ENCODE assay signal across 13 mouse cellular contexts in genomic region chr7:126464836-126465235, GRCm38 (mm10). TPM values are rescaled to one million over a fixed set of nuclear protein-coding genes. Genes with fewer than 3 reads are reported as not detected.
DNase-seq lines count a peak whose midpoint lies in the region; ATAC-seq and TF ChIP-seq lines count a peak whose summit lies in the region.
"Had no signal": no experiment of that assay in that cellular context is flagged by ENCODE, and none has a peak within 500 bp of the region (broad histone marks: within the 10 kb centered on the region; RNA-seq: fewer than 3 reads in every experiment).

No protein-coding gene starts in this region.

- no peaks in the 10 kb centered on the region for H3K9me3 ChIP-seq in heart, postnatal 0 days (replicated peaks; ENCODE audit: control insufficient read depth, low read length)
- H3K9me3 ChIP-seq in stomach, embryonic 16.5 days (replicated peaks; ENCODE audit: control insufficient read depth, low read length): no peaks in the 10 kb centered on the region
- H3K9me3 ChIP-seq: hindbrain, embryonic 12.5 days had no signal

- no peak for TF ChIP-seq CTCF in gastrocnemius, adult 2 months (IDR thresholded peaks at IDR 0.05)
- TF ChIP-seq CTCF in heart, postnatal 0 days (IDR thresholded peaks at IDR 0.05; ENCODE audit: low read depth): no peak

- no peak for TF ChIP-seq EP300 in heart, postnatal 0 days (IDR thresholded peaks at IDR 0.05; ENCODE audit: low read depth)

- 24% methylated on average over 5 of the region's 5 CpGs for WGBS in heart, postnatal 0 days
- 25% methylated on average over 5 of the region's 5 CpGs for WGBS in stomach, embryonic 16.5 days

- intact Hi-C loops in gastrocnemius, adult 2 months (cut with DNase I): loop anchor here (10.0 kb wide), 1 partner anchor 330 kb away; the partner anchor contains the start of genes Fam57b and Ppp4c

- no peak overlapping the region for H3K4me2 ChIP-seq in heart, postnatal 0 days (ENCODE audit: low read depth, low read length)
- no peak overlapping the region for H3K4me2 ChIP-seq in stomach, embryonic 16.5 days (ENCODE audit: low read depth, low read length)
- H3K4me2 ChIP-seq: hindbrain, embryonic 12.5 days; liver, embryonic 11.5 days had no signal

- peaks cover 30% of the 10 kb centered on the region for H3K36me3 ChIP-seq in heart, postnatal 0 days (replicated peaks; ENCODE audit: control insufficient read depth, insufficient read depth, low read length)
- H3K36me3 ChIP-seq in stomach, embryonic 16.5 days (ENCODE audit: control insufficient read depth, insufficient read depth, low read length): peaks cover 15% of the 10 kb centered on the region; the same call in 1 of the 2 replicates

- H3K4me1 ChIP-seq in heart, postnatal 0 days (ENCODE audit: control insufficient read depth, insufficient read depth): peaks cover 23% of the 10 kb centered on the region
- peaks cover 17% of the 10 kb centered on the region for H3K4me1 ChIP-seq in stomach, embryonic 16.5 days (ENCODE audit: control insufficient read depth, insufficient read depth, low read length)

- H3K4me3 ChIP-seq in gastrocnemius, adult 2 months: peak overlapping the region; percentile 86
- no peak overlapping the region for H3K4me3 ChIP-seq in heart, postnatal 0 days (ENCODE audit: low read depth, low read length)
- no peak overlapping the region for H3K4me3 ChIP-seq in stomach, embryonic 16.5 days (replicated peaks; ENCODE audit: low read length)
- H3K4me3 ChIP-seq: hindbrain, embryonic 12.5 days had no signal

- H3K9ac ChIP-seq in heart, postnatal 0 days (replicated peaks; ENCODE audit: low read depth, low read length): no peak overlapping the region
- H3K9ac ChIP-seq in stomach, embryonic 16.5 days (ENCODE audit: low read length): no peak overlapping the region; the same call in 1 of the 2 replicates
- H3K9ac ChIP-seq: forebrain, postnatal 0 days; hindbrain, embryonic 12.5 days had no signal

- peak; percentile 75 for DNase-seq in gastrocnemius, adult 18-20 months (ENCODE audit: low spot score)
- DNase-seq in gastrocnemius, postnatal 4 days (ENCODE audit: low spot score in 2 of 2): no peak
- DNase-seq in gastrocnemius, adult 2 months: peak; percentile 90
- peak; percentile 67 for DNase-seq in heart, postnatal 0 days (ENCODE audit: low spot score)
- DNase-seq in layer of hippocampus, adult 11-12 months (ENCODE audit: low spot score): no peak
- DNase-seq in embryo, embryonic 11 days: no peak
- DNase-seq: B cell, adult 2 months; forebrain, postnatal 0 days; kidney, adult 8-10 months had no signal

- H3K27me3 ChIP-seq in heart, postnatal 0 days (ENCODE audit: control insufficient read depth, insufficient read depth, low read length): no peaks in the 10 kb centered on the region
- no peaks in the 10 kb centered on the region for H3K27me3 ChIP-seq in stomach, embryonic 16.5 days (ENCODE audit: control insufficient read depth, insufficient read depth, low read length)
- H3K27me3 ChIP-seq: hindbrain, embryonic 12.5 days had no signal

- peak; percentile 25; the same call in 1 of the 2 replicates for ATAC-seq in heart, postnatal 0 days (ENCODE audit: insufficient read depth, low read depth)
- ATAC-seq in stomach, embryonic 16.5 days (ENCODE audit: insufficient read depth, low FRiP score): peak; percentile 11; the same call in 1 of the 2 replicates
- no peak for ATAC-seq in megakaryocyte progenitor cell, adult 5-6 weeks (replicated peaks; ENCODE audit: poor library complexity)
- ATAC-seq: forebrain, postnatal 0 days had no signal

- peak overlapping the region; percentile 99 for H3K27ac ChIP-seq in gastrocnemius, adult 2 months
- H3K27ac ChIP-seq in heart, postnatal 0 days (ENCODE audit: low read depth): peak overlapping the region; percentile 81
- H3K27ac ChIP-seq in stomach, embryonic 16.5 days (ENCODE audit: low read length): peak overlapping the region; percentile 47
- H3K27ac ChIP-seq: hindbrain, embryonic 12.5 days had no signal

RNA-seq across cellular contexts. Expression of gene Atp2a1, which starts 1.9 kb away (rescaled TPM):
- total RNA-seq in gastrocnemius, adult 18-20 months (2021): over 10,000 TPM; 23,271 to 27,147 TPM
- 1,000 to 10,000 TPM; 6,232 to 6,720 TPM for total RNA-seq in gastrocnemius, postnatal 4 days (2021)
- total RNA-seq in gastrocnemius, adult 2 months (2021): over 10,000 TPM; 21,521 to 26,495 TPM
- 0.92 and 3.8 TPM in 2 replicates for total RNA-seq in heart, postnatal 0 days (2014; rRNA removed; ENCODE audit: low replicate concordance)
- polyA plus RNA-seq in heart, postnatal 0 days (2015; fragmentation: Nextera tagmentation; extraction: Ambion mirVana): 0.40 and 0.92 TPM in 2 replicates
- polyA plus RNA-seq in stomach, embryonic 16.5 days (2015; fragmentation: Nextera tagmentation; extraction: Ambion mirVana): 4.0 and 110 TPM in 2 replicates
- total RNA-seq in megakaryocyte progenitor cell, adult 5-6 weeks (2015): not detected in 2 replicates
- not detected in 2 replicates for total RNA-seq in megakaryocyte progenitor cell, adult 5-6 weeks (2017)

RNA-seq across cellular contexts. Expression of gene Sh2b1, which starts 10.4 kb away (rescaled TPM):
- 10 to 100 TPM; 49.2 to 51.0 TPM for total RNA-seq in gastrocnemius, adult 18-20 months (2021)
- total RNA-seq in gastrocnemius, postnatal 4 days (2021): 10 to 100 TPM; 52.7 to 57.0 TPM
- 10 to 100 TPM; 43.0 to 48.1 TPM for total RNA-seq in gastrocnemius, adult 2 months (2021)
- 22.6 and 30.3 TPM in 2 replicates for total RNA-seq in heart, postnatal 0 days (2014; rRNA removed; ENCODE audit: low replicate concordance)
- polyA plus RNA-seq in heart, postnatal 0 days (2015; fragmentation: Nextera tagmentation; extraction: Ambion mirVana): 34.4 and 34.5 TPM in 2 replicates
- polyA plus RNA-seq in stomach, embryonic 16.5 days (2015; fragmentation: Nextera tagmentation; extraction: Ambion mirVana): 40.9 and 42.1 TPM in 2 replicates
- total RNA-seq in megakaryocyte progenitor cell, adult 5-6 weeks (2015): 33.4 and 36.3 TPM in 2 replicates
- total RNA-seq in megakaryocyte progenitor cell, adult 5-6 weeks (2017): 19.3 and 20.1 TPM in 2 replicates

RNA-seq across cellular contexts. Expression of gene Tufm, which starts 22.3 kb away (rescaled TPM):
- total RNA-seq in gastrocnemius, adult 18-20 months (2021): 100 to 1,000 TPM; 118 to 124 TPM
- 100 to 1,000 TPM in 1 of 2 experiments, 10 to 100 TPM in 1; 97.3 to 127 TPM for total RNA-seq in gastrocnemius, postnatal 4 days (2021)
- total RNA-seq in gastrocnemius, adult 2 months (2021): 100 to 1,000 TPM; 111 to 141 TPM
- 151 and 153 TPM in 2 replicates for total RNA-seq in heart, postnatal 0 days (2014; rRNA removed; ENCODE audit: low replicate concordance)
- polyA plus RNA-seq in heart, postnatal 0 days (2015; fragmentation: Nextera tagmentation; extraction: Ambion mirVana): 199 and 205 TPM in 2 replicates
- 140 and 154 TPM in 2 replicates for polyA plus RNA-seq in stomach, embryonic 16.5 days (2015; fragmentation: Nextera tagmentation; extraction: Ambion mirVana)
- total RNA-seq in megakaryocyte progenitor cell, adult 5-6 weeks (2015): 89.9 and 97.9 TPM in 2 replicates
- 85.6 and 89.2 TPM in 2 replicates for total RNA-seq in megakaryocyte progenitor cell, adult 5-6 weeks (2017)

RNA-seq across cellular contexts. Expression of gene Rabep2, which starts 36.3 kb away (rescaled TPM):
- total RNA-seq in gastrocnemius, adult 18-20 months (2021): 10 to 100 TPM; 10.6 to 13.1 TPM
- total RNA-seq in gastrocnemius, postnatal 4 days (2021): 10 to 100 TPM; 14.0 to 16.2 TPM
- 10 to 100 TPM; 14.0 to 14.9 TPM for total RNA-seq in gastrocnemius, adult 2 months (2021)
- total RNA-seq in heart, postnatal 0 days (2014; rRNA removed; ENCODE audit: low replicate concordance): 20.2 and 24.8 TPM in 2 replicates
- polyA plus RNA-seq in heart, postnatal 0 days (2015; fragmentation: Nextera tagmentation; extraction: Ambion mirVana): 15.0 and 16.4 TPM in 2 replicates
- polyA plus RNA-seq in stomach, embryonic 16.5 days (2015; fragmentation: Nextera tagmentation; extraction: Ambion mirVana): 28.0 and 31.5 TPM in 2 replicates
- total RNA-seq in megakaryocyte progenitor cell, adult 5-6 weeks (2015): 4.0 and 4.9 TPM in 2 replicates
- 12.9 and 19.5 TPM in 2 replicates for total RNA-seq in megakaryocyte progenitor cell, adult 5-6 weeks (2017)

RNA-seq across cellular contexts. Expression of gene Atxn2l, which starts 38.4 kb away (rescaled TPM):
- 10 to 100 TPM; 28.4 to 33.1 TPM for total RNA-seq in gastrocnemius, adult 18-20 months (2021)
- total RNA-seq in gastrocnemius, postnatal 4 days (2021): 10 to 100 TPM; 57.0 to 70.7 TPM
- 10 to 100 TPM; 32.8 to 34.0 TPM for total RNA-seq in gastrocnemius, adult 2 months (2021)
- total RNA-seq in heart, postnatal 0 days (2014; rRNA removed; ENCODE audit: low replicate concordance): 21.8 and 35.6 TPM in 2 replicates
- polyA plus RNA-seq in heart, postnatal 0 days (2015; fragmentation: Nextera tagmentation; extraction: Ambion mirVana): 13.4 and 14.1 TPM in 2 replicates
- polyA plus RNA-seq in stomach, embryonic 16.5 days (2015; fragmentation: Nextera tagmentation; extraction: Ambion mirVana): 31.2 and 33.4 TPM in 2 replicates
- 86.9 and 88.6 TPM in 2 replicates for total RNA-seq in megakaryocyte progenitor cell, adult 5-6 weeks (2015)
- total RNA-seq in megakaryocyte progenitor cell, adult 5-6 weeks (2017): 29.0 and 29.5 TPM in 2 replicates

Comparison
In these comparisons a context has a peak if more than half of its experiments do, and no peak if none do; other contexts are left out.
1. DNase-seq: peak in gastrocnemius, adult 18-20 months (single experiment), gastrocnemius, adult 2 months (single experiment) and heart, postnatal 0 days (single experiment); none in gastrocnemius, postnatal 4 days (0 of 2), layer of hippocampus, adult 11-12 months (single experiment) and embryo, embryonic 11 days (single experiment).
2. H3K27ac ChIP-seq: peak in every context shown above with its lines; median percentile 99 in gastrocnemius, adult 2 months; 81 in heart, postnatal 0 days; 47 in stomach, embryonic 16.5 days.
3. RNA of gene Atp2a1, which starts 1.9 kb away (total RNA-seq): 23,271 to 27,147 TPM in gastrocnemius, adult 18-20 months, 21,521 to 26,495 TPM in gastrocnemius, adult 2 months and 6,232 to 6,720 TPM in gastrocnemius, postnatal 4 days; 0.92 to 3.8 TPM in heart, postnatal 0 days and not detected in megakaryocyte progenitor cell, adult 5-6 weeks; every median in the first group is over 1,000 times any median in the second.